Mouse (Mus musculus): ENCODE measurements at regions not wholly inside any gene's neighbourhood (a gene's known extent, or its start where the extent isn't known, plus 50 kb on each side); places are given as distances from the start of the nearest gene placed in this dataset.

DNA sequence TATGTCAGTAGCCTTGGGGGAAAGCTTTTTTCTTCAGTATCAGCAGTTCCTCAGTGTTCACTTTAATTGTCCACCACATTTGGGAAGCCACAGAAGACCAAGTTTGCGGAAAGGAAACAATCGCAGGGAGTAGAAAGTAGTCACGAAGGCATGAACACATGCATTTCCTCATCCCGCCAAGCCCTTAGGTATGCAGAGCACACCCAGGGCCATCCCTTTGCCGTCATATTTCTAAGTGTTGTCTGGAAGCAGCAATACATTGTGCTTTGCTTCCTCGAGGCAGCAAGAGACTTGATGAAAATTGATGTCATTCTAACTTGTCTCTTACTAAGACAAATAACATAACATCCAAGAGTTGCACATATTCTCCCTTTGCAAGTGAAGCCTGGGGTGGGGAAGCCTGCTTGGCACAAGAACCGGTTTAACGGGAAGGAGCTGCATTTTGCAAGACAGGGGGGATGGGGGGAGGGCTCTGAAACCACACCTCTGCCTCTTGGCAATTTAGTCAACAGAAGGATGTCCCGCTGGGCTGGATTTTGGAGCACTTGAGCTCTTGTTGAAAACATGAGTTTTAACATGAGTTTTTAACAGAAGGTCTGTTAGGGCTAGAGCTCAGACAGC, 337.2 kb downstream of the Slc22a22 start:
- no peak for TF ChIP-seq MAX (IDR thresholded peaks at IDR 0.05)
- TF ChIP-seq CTCF (IDR thresholded peaks at IDR 0.05; ENCODE audit: control insufficient read depth, insufficient read depth, insufficient read length) = no peak
- TF ChIP-seq CEBPB (IDR thresholded peaks at IDR 0.05; ENCODE audit: low read depth) = no peak
